Mouse (Mus musculus): ENCODE results near the gene Ccm2.

DNA sequence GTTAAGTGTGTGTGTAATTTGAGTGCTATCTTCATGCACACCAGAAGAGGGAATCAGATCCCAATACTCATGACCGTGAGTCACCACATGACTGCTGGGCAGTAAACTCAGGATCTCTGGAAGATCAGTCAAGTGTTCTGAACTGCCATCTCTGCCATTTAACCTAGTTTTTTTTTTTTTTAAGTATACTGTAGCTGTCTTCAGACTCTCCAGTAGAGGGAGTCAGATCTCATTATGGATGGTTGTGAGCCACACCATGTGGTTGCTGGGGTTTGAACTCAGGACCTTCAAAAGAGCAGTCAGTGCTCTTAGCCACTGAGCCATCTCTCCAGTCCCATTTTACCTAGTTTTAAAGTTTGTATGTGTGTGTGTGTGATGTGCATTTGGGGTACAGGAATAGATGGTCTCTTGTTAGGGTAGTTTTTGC lies 23.0 kb upstream of the Ccm2 start:
- TF ChIP-seq POLR2A (IDR thresholded peaks at IDR 0.05; ENCODE audit: control insufficient read depth, extremely low read depth, insufficient read depth, low read length, poor library complexity), result no peak
- TF ChIP-seq CTCF (IDR thresholded peaks at IDR 0.05; ENCODE audit: borderline replicate concordance, control insufficient read depth, extremely low read depth, insufficient read depth, low read length, poor library complexity), result no peak
